ENCODE assay signal across 9 mouse cellular contexts in genomic region chr13:37476256-37477053, GRCm38 (mm10).
DNase-seq lines count a peak whose midpoint lies in the region; ATAC-seq lines count a peak whose summit lies in the region.
"Had no signal": no experiment of that assay in that cellular context is flagged by ENCODE, and none has a peak within 500 bp of the region (broad histone marks: within the 10 kb centered on the region; RNA-seq: fewer than 3 reads in every experiment).

No protein-coding gene starts in this region.

- ATAC-seq in heart, embryonic 14.5 days (ENCODE audit: insufficient number of reproducible peaks, insufficient read depth, low FRiP score, low read depth) = 0 out of 2 replicates have a peak, but pooled peaks have one; percentile 32
- no peak for ATAC-seq in limb, embryonic 15.5 days (ENCODE audit: insufficient number of reproducible peaks, low FRiP score, low TSS enrichment, low read depth)
- no peak for ATAC-seq in forebrain, embryonic 16.5 days
- no peak for ATAC-seq in midbrain, embryonic 13.5 days

- H3K36me3 ChIP-seq in heart, embryonic 14.5 days (ENCODE audit: control insufficient read depth, insufficient read depth, low read length) = no peaks in the 10 kb centered on the region
- H3K36me3 ChIP-seq in limb, embryonic 15.5 days = no peaks in the 10 kb centered on the region
- H3K36me3 ChIP-seq in megakaryocyte, embryonic 14.5 days (replicated peaks; ENCODE audit: low read length) = peaks cover 8% of the 10 kb centered on the region
- H3K36me3 ChIP-seq in forebrain, embryonic 16.5 days (ENCODE audit: control insufficient read depth, insufficient read depth) = no peaks in the 10 kb centered on the region
- H3K36me3 ChIP-seq in midbrain, embryonic 13.5 days = no peaks in the 10 kb centered on the region

- peak overlapping the region; percentile 17 to 57; a peak in 2 of 4 replicates for H3K27ac ChIP-seq in heart, embryonic 14.5 days (replicated peaks in 1 of 2; ENCODE audit: control insufficient read depth in 1 of 2, insufficient read depth in 1 of 2, low read depth in 2 of 2, low read length in 2 of 2)
- H3K27ac ChIP-seq in limb, embryonic 15.5 days = peak overlapping the region; percentile 84; the same call in 1 of the 2 replicates
- H3K27ac ChIP-seq in forebrain, embryonic 16.5 days (ENCODE audit: low read length) = no peak overlapping the region
- no peak overlapping the region for H3K27ac ChIP-seq in midbrain, embryonic 13.5 days

- H3K4me2 ChIP-seq in heart, embryonic 14.5 days (ENCODE audit: low read length) = no peak overlapping the region
- H3K4me2 ChIP-seq in limb, embryonic 15.5 days = no peak overlapping the region
- H3K4me2 ChIP-seq in forebrain, embryonic 16.5 days (ENCODE audit: low read length) = no peak overlapping the region
- H3K4me2 ChIP-seq in midbrain, embryonic 13.5 days (replicated peaks) = no peak overlapping the region

- WGBS in heart, embryonic 14.5 days = 30% methylated on average over 13 of the region's 13 CpGs
- WGBS in limb, embryonic 15.5 days = 59% methylated on average over 13 of the region's 13 CpGs
- WGBS in forebrain, embryonic 16.5 days = 65% methylated on average over 13 of the region's 13 CpGs
- 52% methylated on average over 13 of the region's 13 CpGs for WGBS in midbrain, embryonic 13.5 days

- no peaks in the 10 kb centered on the region for H3K27me3 ChIP-seq in heart, embryonic 14.5 days (ENCODE audit: control insufficient read depth, insufficient read depth, low read length)
- H3K27me3 ChIP-seq in limb, embryonic 15.5 days = no peaks in the 10 kb centered on the region
- H3K27me3 ChIP-seq in megakaryocyte, embryonic 14.5 days (replicated peaks) = no peaks in the 10 kb centered on the region
- no peaks in the 10 kb centered on the region for H3K27me3 ChIP-seq in forebrain, embryonic 16.5 days (replicated peaks; ENCODE audit: control insufficient read depth, insufficient read depth, low read length)
- peaks cover 31% of the 10 kb centered on the region for H3K27me3 ChIP-seq in midbrain, embryonic 13.5 days

- H3K9ac ChIP-seq in heart, embryonic 14.5 days (ENCODE audit: low read length) = 0 out of 2 replicates have a peak overlapping the region, but pooled peaks have one; percentile 6
- no peak overlapping the region for H3K9ac ChIP-seq in limb, embryonic 15.5 days
- no peak overlapping the region for H3K9ac ChIP-seq in forebrain, embryonic 16.5 days (replicated peaks; ENCODE audit: low read depth, low read length)
- no peak overlapping the region for H3K9ac ChIP-seq in midbrain, embryonic 13.5 days (replicated peaks)

- peaks cover 20 to 34% of the 10 kb centered on the region in 2 experiments for H3K4me1 ChIP-seq in heart, embryonic 14.5 days (ENCODE audit: control insufficient read depth in 2 of 2, insufficient read depth in 2 of 2, low read length in 2 of 2)
- peaks cover 30% of the 10 kb centered on the region for H3K4me1 ChIP-seq in limb, embryonic 15.5 days
- peaks cover 95% of the 10 kb centered on the region for H3K4me1 ChIP-seq in megakaryocyte, embryonic 14.5 days
- H3K4me1 ChIP-seq in forebrain, embryonic 16.5 days (replicated peaks; ENCODE audit: control insufficient read depth, insufficient read depth, low read length) = peaks cover 14% of the 10 kb centered on the region
- H3K4me1 ChIP-seq in midbrain, embryonic 13.5 days (replicated peaks) = peaks cover 15% of the 10 kb centered on the region

- no peak overlapping the region for H3K4me3 ChIP-seq in heart, embryonic 14.5 days (ENCODE audit: control insufficient read depth in 1 of 2, insufficient read depth in 1 of 2, low read depth in 1 of 2, low read length in 2 of 2)
- H3K4me3 ChIP-seq in limb, embryonic 15.5 days = no peak overlapping the region
- peak overlapping the region; percentile 84 for H3K4me3 ChIP-seq in megakaryocyte, embryonic 14.5 days (replicated peaks)
- no peak overlapping the region for H3K4me3 ChIP-seq in forebrain, embryonic 16.5 days (replicated peaks; ENCODE audit: low read length)
- H3K4me3 ChIP-seq in midbrain, embryonic 13.5 days (replicated peaks) = no peak overlapping the region

- no peaks in the 10 kb centered on the region for H3K9me3 ChIP-seq in heart, embryonic 14.5 days (ENCODE audit: control insufficient read depth, low read length)
- no peaks in the 10 kb centered on the region for H3K9me3 ChIP-seq in limb, embryonic 15.5 days
- no peaks in the 10 kb centered on the region for H3K9me3 ChIP-seq in megakaryocyte, embryonic 14.5 days
- H3K9me3 ChIP-seq in forebrain, embryonic 16.5 days (ENCODE audit: control insufficient read depth, low read length) = no peaks in the 10 kb centered on the region
- 0 out of 2 replicates have a peak, but pooled peaks cover under 1% of the 10 kb centered on the region for H3K9me3 ChIP-seq in midbrain, embryonic 13.5 days

- DNase-seq in gastrocnemius, postnatal 25 days = peak; percentile 43
- DNase-seq in gastrocnemius, adult 8-10 months (ENCODE audit: low spot score in 2 of 2) = no peak
- no peak for DNase-seq in right cerebral cortex, postnatal 14 days
- DNase-seq: right cerebral cortex, postnatal 25 days had no signal

Comparison
In these comparisons a context has a peak if more than half of its experiments do, and no peak if none do; other contexts are left out.
1. H3K27ac ChIP-seq: peak in heart, embryonic 14.5 days (2 of 2) and limb, embryonic 15.5 days (single experiment); none in forebrain, embryonic 16.5 days (single experiment) and midbrain, embryonic 13.5 days (single experiment).